Mouse (Mus musculus) forebrain, embryonic 12.5 days (tissue): ENCODE measurements around the gene Phc2. TPM values are rescaled to one million over a fixed set of nuclear protein-coding genes. Genes with fewer than 3 reads are reported as not detected.
A peak's percentile ranks its signal among the peaks of the same experiment; 100 is the strongest.

Experiments
- ATAC-seq: fragments of 200-750 bp; cut with Nextera tagmentation; 2 replicates; pipeline ENCODE4 v1.8.0; 2017; ENCODE audit warnings: moderate TSS enrichment; ENCODE audit not compliant: low FRiP score
- H3K27ac ChIP-seq: fragments of 300-500 bp; sonication (generic); 2 replicates; pipeline ENCODE4 v1.5.1; 2016; ENCODE audit warnings: mild to moderate bottlenecking
- H3K27me3 ChIP-seq: fragments of 300-500 bp; sonication (generic); 2 replicates; pipeline ENCODE4 v1.6.1; 2016; ENCODE audit warnings: mild to moderate bottlenecking
- H3K36me3 ChIP-seq: fragments of 300-500 bp; sonication (generic); replicated peaks from 2 replicates; pipeline ENCODE4 v1.6.1; 2016; ENCODE audit warnings: mild to moderate bottlenecking
- H3K4me1 ChIP-seq: fragments of 300-500 bp; sonication (generic); 2 replicates; pipeline ENCODE4 v1.6.1; 2016
- H3K4me2 ChIP-seq: fragments of 300-500 bp; sonication (generic); 2 replicates; pipeline ENCODE4 v1.6.1; 2016; ENCODE audit warnings: mild to moderate bottlenecking, moderate library complexity
- H3K4me3 ChIP-seq: fragments of 300-500 bp; sonication (generic); replicated peaks from 2 replicates; pipeline ENCODE4 v1.5.1; 2016; ENCODE audit warnings: mild to moderate bottlenecking
- H3K9ac ChIP-seq: fragments of 300-500 bp; sonication (generic); 2 replicates; pipeline ENCODE4 v1.6.1; 2016; ENCODE audit warnings: mild to moderate bottlenecking
- H3K9me3 ChIP-seq: fragments of 300-500 bp; sonication (generic); 2 replicates; pipeline ENCODE4 v1.6.1; 2016
- WGBS: fragments of 180-500 bp; shearing (Covaris S2); methylation state at CpG from one replicate; pipeline ENCODE4 v1.1.7; 2016; 5-methylcytosine and 5-hydroxymethylcytosine counted together
- polyA plus RNA-seq: library from polyadenylated mRNA; unstranded; fragments of >200 nt; fragmentation: Nextera tagmentation; extraction: Ambion mirVana; gene quantifications from 2 replicates; pipeline ENCODE4 v1.2.1, GENCODE M21; 2016

The Phc2 gene
- polyA plus RNA-seq, 1 experiment from 2014 or later = 148 TPM

DNA sequence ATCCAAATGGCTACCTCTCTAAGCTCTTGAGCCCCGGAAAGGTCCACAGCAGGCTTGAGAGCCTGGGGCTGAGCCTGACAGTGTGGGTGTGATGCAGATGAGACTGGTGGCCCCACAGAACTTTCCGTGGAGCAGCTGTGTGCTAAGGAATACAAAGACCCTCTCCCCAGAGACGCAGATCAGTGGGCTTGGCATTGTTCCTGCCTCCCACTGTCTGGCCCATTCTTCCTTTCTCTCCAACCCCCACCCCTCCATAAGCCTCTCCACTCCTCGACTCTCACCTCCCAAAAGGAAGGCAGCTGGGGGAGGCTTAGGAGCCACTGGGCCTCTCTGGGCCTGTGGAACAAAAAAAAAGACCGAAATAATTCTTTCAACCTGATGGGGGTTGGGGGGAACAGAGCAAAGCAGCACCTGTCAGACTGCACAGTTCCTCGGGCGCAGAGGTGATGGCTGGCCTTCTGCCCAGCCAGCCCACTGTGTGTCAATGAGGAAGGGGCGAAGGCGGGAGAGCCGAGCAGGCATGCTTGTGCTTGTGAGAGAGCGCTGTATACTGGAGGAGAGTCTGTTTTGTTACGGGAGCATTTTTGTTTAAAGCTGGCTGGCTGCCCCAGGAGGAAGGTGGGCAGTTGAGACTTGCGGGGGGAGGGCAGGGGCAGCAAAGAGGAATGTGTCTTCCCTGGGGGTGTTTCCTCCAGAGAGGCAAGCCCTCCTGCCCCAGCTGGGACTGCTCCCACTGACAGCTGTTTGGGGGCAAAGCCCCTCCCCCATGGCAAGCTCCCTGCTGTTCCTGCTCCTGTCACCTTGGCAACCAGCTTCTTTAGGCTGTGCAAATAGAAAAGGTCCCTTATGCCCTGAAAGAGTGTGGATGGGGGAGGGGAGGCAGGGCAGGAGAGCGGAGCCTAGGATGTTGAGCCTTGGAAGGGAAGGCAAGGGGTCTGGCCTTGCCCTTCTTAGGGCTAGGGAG lies 61.0 kb downstream of the Phc2 start:
- H3K4me2 ChIP-seq = peak overlapping the region; percentile 37
- H3K27ac ChIP-seq = peak overlapping the region; percentile 98
- no peaks in the 10 kb centered on the region for H3K9me3 ChIP-seq
- H3K9ac ChIP-seq = peak overlapping the region; percentile 33
- H3K36me3 ChIP-seq = no peaks in the 10 kb centered on the region
- H3K27me3 ChIP-seq = peaks cover under 1% of the 10 kb centered on the region; the same call in 1 of the 2 replicates
- peak; percentile 87 for ATAC-seq
- peaks cover 94% of the 10 kb centered on the region for H3K4me1 ChIP-seq
- peak overlapping the region; percentile 15; the same call in 1 of the 2 replicates for H3K4me3 ChIP-seq
- 3% methylated on average over 14 of the region's 14 CpGs for WGBS

DNA sequence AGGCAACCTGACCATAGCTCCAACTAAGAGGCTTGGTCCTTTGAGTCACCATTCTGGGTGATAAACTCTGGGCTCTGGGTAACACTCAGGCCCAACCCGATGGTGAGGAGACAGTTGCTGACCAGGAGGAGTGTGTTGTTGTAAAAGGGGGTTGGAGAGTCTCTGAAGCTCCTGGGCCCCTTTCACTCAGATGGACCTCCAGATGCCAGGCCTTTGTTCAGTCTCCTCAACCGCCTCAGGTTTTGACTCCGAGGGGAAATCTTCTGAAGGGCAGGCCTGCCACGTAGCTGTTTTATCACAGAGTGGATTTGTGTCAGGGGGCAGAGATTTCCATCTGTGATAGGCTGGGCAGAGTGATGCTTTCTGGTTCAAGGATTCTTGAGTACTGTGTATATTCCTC lies 61.8 kb downstream of the Phc2 start:
- Histone ChIP-seq H3K4me2 (peak overlapping the region; percentile 37), H3K4me1 (peaks cover 94% of the 10 kb centered on the region), H3K9ac (peak overlapping the region; percentile 33; the same call in 1 of the 2 replicates), H3K36me3 (no peaks in the 10 kb centered on the region), H3K9me3 (no peaks in the 10 kb centered on the region), H3K4me3 (no peak overlapping the region), H3K27ac (peak overlapping the region; percentile 98), H3K27me3 (no peaks in the 10 kb centered on the region)
- 4% methylated on average over 4 of the region's 4 CpGs for WGBS
- no peak; the same call in 1 of the 2 replicates for ATAC-seq

DNA sequence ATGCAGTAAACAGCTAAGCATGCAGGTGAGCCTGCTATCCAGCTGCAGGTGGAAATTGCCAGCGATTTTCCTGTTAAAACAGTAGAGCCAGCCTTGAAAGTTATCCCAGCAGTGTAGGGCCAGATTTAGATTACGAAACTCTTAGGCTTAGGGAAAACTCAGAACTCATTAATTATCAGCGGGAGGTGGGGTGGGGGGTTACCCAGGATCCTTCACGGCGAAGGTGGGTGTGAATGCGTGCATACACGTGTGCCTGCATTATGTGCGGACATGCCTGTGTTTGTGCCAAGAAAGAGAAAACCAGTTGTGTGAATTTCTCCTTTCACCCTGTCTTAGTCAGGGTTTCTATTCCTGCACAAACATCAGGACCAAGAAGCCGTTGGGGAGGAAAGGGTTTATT lies 62.2 kb downstream of the Phc2 start:
- Histone ChIP-seq H3K9me3 (no peaks in the 10 kb centered on the region), H3K4me1 (peaks cover 95% of the 10 kb centered on the region), H3K4me3 (no peak overlapping the region), H3K36me3 (no peaks in the 10 kb centered on the region), H3K27ac (peak overlapping the region; percentile 98), H3K4me2 (peak overlapping the region; percentile 37), H3K9ac (peak overlapping the region; percentile 33; the same call in 1 of the 2 replicates), H3K27me3 (no peaks in the 10 kb centered on the region)
- 19% methylated on average over 9 of the region's 9 CpGs for WGBS
- ATAC-seq = no peak

DNA sequence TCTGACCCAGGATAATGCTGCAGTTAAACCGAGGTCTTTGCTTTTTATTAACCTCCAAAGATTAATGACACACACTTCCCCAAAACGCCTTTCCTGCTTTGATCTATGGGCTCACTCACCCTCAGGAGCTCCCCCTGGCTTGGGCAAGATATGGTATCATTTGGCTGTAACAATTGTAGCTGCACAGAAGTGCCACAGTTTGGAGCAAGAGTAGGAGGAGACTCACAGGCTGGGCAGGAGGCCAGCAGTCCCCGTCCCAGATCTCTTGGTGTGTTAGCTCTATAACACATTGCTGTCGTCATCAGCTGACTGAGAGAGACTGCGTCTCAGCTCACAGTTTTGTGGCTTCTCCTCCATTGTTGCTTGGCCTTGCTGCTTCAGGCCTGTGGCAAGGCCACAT lies 65.6 kb downstream of the Phc2 start:
- Histone ChIP-seq H3K4me3 (no peak overlapping the region), H3K4me1 (peaks cover 87% of the 10 kb centered on the region), H3K27ac (peak overlapping the region; percentile 83), H3K36me3 (no peaks in the 10 kb centered on the region), H3K27me3 (peaks cover 6% of the 10 kb centered on the region; the same call in 1 of the 2 replicates), H3K4me2 (no peak overlapping the region; the same call in 1 of the 2 replicates), H3K9me3 (no peaks in the 10 kb centered on the region), H3K9ac (no peak overlapping the region)
- WGBS = 14% methylated on average over 5 of the region's 5 CpGs
- ATAC-seq = no peak

DNA sequence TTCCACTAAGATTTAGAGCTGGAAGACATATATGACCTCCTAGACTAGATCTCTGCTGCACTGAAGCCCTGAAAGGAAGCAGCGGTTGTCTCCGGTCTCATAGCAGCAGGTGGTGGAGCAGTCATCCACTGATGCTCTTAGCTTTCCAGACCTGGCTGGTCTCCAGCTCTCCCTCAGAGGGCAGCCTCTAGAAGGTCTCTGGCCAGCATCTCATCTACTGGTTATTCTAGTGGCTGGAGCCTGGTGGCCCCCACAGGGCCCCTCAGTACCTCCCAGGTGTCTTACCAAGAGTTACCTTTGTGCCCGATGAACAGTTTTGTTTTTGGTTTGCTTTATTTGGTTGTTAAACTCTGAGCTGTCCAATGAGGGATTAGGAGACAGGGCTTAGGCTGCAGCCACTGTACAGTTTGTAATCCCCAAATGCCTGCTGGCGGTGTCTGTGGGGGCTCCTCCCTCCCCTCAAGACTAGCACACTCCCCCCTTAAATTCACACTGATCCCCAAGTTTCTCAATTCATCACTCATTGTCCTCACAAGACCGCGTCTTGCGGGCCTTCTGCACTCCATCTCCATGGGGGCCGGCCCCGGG lies 66.7 kb downstream of the Phc2 start:
- 49% methylated on average over 9 of the region's 9 CpGs for WGBS
- Histone ChIP-seq H3K4me2 (no peak overlapping the region), H3K4me3 (no peak overlapping the region), H3K9ac (no peak overlapping the region), H3K9me3 (no peaks in the 10 kb centered on the region), H3K27me3 (peaks cover 6% of the 10 kb centered on the region; the same call in 1 of the 2 replicates), H3K4me1 (peaks cover 78% of the 10 kb centered on the region), H3K36me3 (no peaks in the 10 kb centered on the region), H3K27ac (peak overlapping the region; percentile 83; the same call in 1 of the 2 replicates)
- ATAC-seq = no peak

DNA sequence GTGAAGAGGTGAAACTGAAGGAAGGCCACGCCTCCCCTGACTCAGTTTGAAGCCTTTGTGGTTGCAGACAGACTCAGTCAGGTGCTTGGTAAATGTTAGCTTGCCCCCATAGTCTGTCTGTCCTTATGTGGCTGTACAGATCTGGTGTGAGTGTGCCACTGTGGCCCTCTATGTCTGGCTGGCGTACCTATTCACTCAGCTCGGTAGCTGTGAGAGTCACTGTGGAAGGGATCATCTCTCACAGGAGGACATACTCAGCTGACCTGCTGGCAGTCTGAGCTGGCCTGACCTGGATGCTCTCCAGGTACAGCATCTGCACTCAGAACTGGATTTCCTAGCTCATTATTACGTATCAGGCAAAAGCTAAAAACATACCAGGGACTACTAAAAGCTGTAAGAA lies 67.3 kb downstream of the Phc2 start:
- H3K27me3 ChIP-seq = peaks cover 6% of the 10 kb centered on the region; the same call in 1 of the 2 replicates
- H3K4me3 ChIP-seq = no peak overlapping the region
- H3K9me3 ChIP-seq = no peaks in the 10 kb centered on the region
- no peak for ATAC-seq
- H3K4me1 ChIP-seq = peaks cover 78% of the 10 kb centered on the region
- H3K27ac ChIP-seq = peak overlapping the region; percentile 1; the same call in 1 of the 2 replicates
- H3K9ac ChIP-seq = no peak overlapping the region
- 86% methylated on average over 4 of the region's 4 CpGs for WGBS
- no peaks in the 10 kb centered on the region for H3K36me3 ChIP-seq
- no peak overlapping the region for H3K4me2 ChIP-seq

DNA sequence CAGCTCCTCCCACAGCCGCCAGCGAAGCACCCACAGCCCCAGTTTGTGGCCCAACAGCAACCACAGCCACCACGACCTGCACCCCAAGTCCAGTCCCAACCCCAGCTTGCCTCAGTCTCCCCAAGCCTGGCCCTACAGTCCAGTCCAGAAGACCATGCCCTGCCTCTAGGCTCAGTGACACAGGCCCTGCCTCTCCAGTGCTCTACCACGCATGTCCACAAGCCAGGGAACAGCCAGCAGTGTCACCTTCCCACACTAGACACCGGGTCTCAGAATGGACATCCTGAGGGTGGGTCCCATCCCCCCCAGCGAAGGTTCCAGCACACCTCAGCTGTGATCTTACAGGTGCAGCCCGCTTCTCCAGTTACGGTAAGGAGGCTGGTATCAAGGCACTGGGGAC lies 68.4 kb downstream of the Phc2 start:
- Histone ChIP-seq H3K9me3 (no peaks in the 10 kb centered on the region), H3K4me2 (no peak overlapping the region), H3K9ac (no peak overlapping the region), H3K36me3 (no peaks in the 10 kb centered on the region), H3K27me3 (peaks cover 6% of the 10 kb centered on the region; the same call in 1 of the 2 replicates), H3K4me3 (no peak overlapping the region), H3K4me1 (peaks cover 74% of the 10 kb centered on the region), H3K27ac (no peak overlapping the region)
- WGBS = 72% methylated on average over 8 of the region's 8 CpGs
- no peak for ATAC-seq

DNA sequence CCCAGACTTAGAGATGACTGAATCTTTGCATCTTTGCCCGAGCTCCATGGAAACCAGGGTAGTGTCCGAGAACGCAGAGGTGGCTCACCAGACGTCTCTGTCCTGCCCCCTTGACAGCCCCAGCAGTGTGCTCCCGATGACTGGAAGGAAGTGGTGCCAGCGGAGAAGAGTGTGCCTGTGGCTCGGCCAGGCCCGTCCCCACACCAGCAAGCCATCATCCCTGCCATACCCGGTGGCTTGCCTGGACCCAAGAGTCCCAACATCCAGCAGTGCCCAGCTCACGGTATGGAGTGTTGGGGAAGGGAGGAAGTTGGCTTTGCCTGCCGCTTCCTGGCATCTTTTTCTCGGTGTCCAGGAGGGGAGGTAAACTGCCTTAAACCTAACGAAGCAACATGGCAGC lies 68.9 kb downstream of the Phc2 start:
- Histone ChIP-seq H3K4me3 (no peak overlapping the region), H3K27ac (no peak overlapping the region; the same call in 1 of the 2 replicates), H3K36me3 (no peaks in the 10 kb centered on the region), H3K9ac (no peak overlapping the region), H3K4me1 (peaks cover 70% of the 10 kb centered on the region), H3K9me3 (no peaks in the 10 kb centered on the region), H3K4me2 (no peak overlapping the region), H3K27me3 (peaks cover 6% of the 10 kb centered on the region; the same call in 1 of the 2 replicates)
- 80% methylated on average over 13 of the region's 13 CpGs for WGBS
- no peak for ATAC-seq

DNA sequence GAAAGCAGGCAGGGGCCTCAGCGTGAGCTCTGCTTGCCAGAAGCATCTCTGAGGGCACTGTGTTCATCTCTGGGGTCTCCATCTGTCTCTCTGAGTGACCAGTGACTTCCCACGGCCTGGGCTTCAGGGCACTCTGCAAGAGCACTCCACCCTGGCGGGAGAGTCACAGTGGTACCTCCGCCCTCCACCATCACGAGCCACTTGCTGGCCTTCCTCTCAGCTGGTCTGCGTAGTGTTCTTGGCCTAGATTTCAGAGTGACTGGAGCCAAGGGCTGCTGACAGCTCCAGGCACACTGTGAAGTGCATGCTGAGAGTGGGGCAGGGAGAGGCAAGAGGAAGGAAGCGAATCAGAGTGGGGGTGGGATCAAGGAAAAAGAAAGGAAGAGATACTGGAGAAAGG lies 69.6 kb downstream of the Phc2 start:
- peaks cover 72% of the 10 kb centered on the region for H3K4me1 ChIP-seq
- H3K27me3 ChIP-seq = peaks cover 6% of the 10 kb centered on the region; the same call in 1 of the 2 replicates
- no peak overlapping the region for H3K4me2 ChIP-seq
- H3K4me3 ChIP-seq = no peak overlapping the region
- 76% methylated on average over 7 of the region's 7 CpGs for WGBS
- H3K9ac ChIP-seq = 0 out of 2 replicates have a peak overlapping the region, but pooled peaks have one; percentile 9
- H3K9me3 ChIP-seq = no peaks in the 10 kb centered on the region
- H3K27ac ChIP-seq = no peak overlapping the region; the same call in 1 of the 2 replicates
- no peaks in the 10 kb centered on the region for H3K36me3 ChIP-seq
- ATAC-seq = no peak

DNA sequence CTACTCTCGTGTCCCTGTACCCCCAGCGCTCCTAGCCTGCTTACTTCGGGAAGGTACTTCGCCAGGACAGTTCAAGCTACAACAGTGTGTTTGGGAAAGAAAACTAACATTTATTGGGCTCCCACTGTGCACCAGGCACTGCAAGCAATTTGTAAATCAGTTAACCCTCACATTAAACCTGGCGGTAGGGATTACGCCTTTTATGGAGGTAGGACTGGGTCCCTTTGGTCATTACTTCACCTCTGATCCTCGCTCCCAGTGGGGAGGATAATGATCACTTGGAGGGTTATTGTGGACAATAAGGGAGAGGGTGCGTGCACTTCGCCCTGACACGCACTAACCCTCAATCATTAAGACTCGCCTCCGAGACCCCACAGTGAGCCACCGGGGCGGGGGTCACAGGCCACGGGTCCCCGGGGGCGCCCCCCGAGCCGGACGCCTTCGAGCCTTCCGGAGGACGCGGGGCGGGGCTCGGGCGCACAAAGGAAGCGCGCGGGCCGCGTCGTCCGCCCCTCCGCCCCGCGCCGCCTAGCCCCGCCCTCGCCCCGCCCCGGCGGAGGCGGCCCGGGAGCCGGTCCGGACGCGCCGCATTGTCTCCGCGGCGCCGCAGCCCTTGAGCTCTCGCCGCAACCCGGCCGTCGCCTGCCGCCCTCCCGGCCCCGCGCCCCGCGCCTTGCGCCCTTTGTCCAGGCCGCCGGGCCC lies 72.7 kb downstream of the Phc2 start:
- Histone ChIP-seq H3K4me1 (peaks cover 71% of the 10 kb centered on the region), H3K9me3 (no peaks in the 10 kb centered on the region), H3K27me3 (peaks cover 6% of the 10 kb centered on the region; the same call in 1 of the 2 replicates), H3K36me3 (peaks cover 10% of the 10 kb centered on the region), H3K4me2 (peak overlapping the region; percentile 98), H3K4me3 (peak overlapping the region; percentile 99), H3K9ac (peak overlapping the region; percentile 100), H3K27ac (peak overlapping the region; percentile 96)
- WGBS = 3% methylated on average over 40 of the region's 68 CpGs
- peak; percentile 93 for ATAC-seq

DNA sequence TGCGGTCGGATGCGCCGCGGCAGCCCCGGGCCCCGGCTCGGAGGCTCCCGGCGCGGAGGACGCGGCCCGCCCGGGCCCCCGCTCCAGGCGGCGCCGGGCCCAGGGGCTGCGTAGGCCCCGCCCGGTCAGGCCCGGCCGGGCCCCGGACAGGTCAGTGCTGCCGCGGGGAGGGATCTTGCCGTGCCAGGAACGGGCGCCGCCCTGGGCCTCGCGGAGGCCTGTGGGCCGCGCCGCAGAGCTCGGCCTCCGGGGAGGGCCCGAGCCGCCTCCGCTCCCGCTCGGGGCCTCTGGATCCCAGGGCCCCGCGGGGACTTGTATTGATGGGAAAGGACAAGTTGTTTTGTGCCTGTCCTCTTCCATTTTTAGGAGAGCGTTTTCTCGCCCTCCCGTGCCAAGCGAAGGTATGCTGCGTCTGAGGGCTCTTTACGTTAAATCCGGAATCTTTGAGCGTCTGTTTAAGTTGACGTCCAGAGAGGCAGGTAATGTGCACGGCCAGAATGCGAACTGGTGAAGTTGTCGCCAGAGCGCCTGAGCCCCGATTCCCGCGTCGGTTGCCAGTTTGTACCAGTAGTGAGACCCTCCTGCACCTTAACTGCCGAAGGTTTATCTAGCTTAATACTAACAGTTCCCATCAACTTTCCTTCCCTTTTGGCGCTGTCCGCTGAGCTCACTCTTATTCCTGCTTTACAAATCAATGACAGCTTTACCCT lies 73.4 kb downstream of the Phc2 start:
- peak overlapping the region; percentile 100 for H3K9ac ChIP-seq
- peaks cover 71% of the 10 kb centered on the region for H3K4me1 ChIP-seq

More for the DNA sequence above, 73.4 kb downstream of the Phc2 start:
- peak; percentile 70 for ATAC-seq
- under 1% methylated on average over 64 of the region's 65 CpGs for WGBS
- Histone ChIP-seq H3K27me3 (peaks cover 4% of the 10 kb centered on the region; the same call in 1 of the 2 replicates), H3K27ac (peak overlapping the region; percentile 96), H3K36me3 (peaks cover 10% of the 10 kb centered on the region), H3K9me3 (no peaks in the 10 kb centered on the region), H3K4me3 (peak overlapping the region; percentile 99), H3K4me2 (peak overlapping the region; percentile 98)
